In genomic region chr9:44454132-44454890, GRCm38 (mm10) we compare ENCODE assay signal across 8 mouse cellular contexts. TPM values are rescaled to one million over a fixed set of nuclear protein-coding genes. Genes with fewer than 3 reads are reported as not detected.
A peak's percentile ranks its signal among the peaks of the same experiment; 100 is the strongest.
DNase-seq lines count a peak whose midpoint lies in the region; ATAC-seq lines count a peak whose summit lies in the region.

No protein-coding gene starts in this region.

- 7% methylated on average over 14 of the region's 14 CpGs for WGBS in intestine, embryonic 14.5 days

- H3K27ac ChIP-seq in intestine, embryonic 14.5 days (ENCODE audit: low read depth) = no peak overlapping the region

- intact Hi-C loops in gastrocnemius, postnatal 36 days (cut with DNase I) = loop anchor here (1.0 to 2.0 kb wide), 3 partner anchors 20 to 199 kb away; no protein-coding TSS in a partner anchor
- intact Hi-C loops in left cerebral cortex, postnatal 14 days (cut with DNase I) = loop anchor here (2.0 kb wide), 1 partner anchor 48 kb away; no protein-coding TSS in a partner anchor

- peak; percentile 82 to 90 for DNase-seq in adrenal gland, adult 18-20 months (ENCODE audit: low spot score in 2 of 2)
- DNase-seq in embryo, embryonic 10.5 days (ENCODE audit: low spot score) = peak; percentile 88
- DNase-seq in gastrocnemius, postnatal 36 days = peak; percentile 78 to 84
- DNase-seq in intestine, embryonic 14.5 days (ENCODE audit: low spot score) = peak; percentile 95
- DNase-seq in left cerebral cortex, postnatal 14 days (ENCODE audit: low spot score in 2 of 2) = peak; percentile 85 to 91
- peak; percentile 91 for DNase-seq in right cerebral cortex, postnatal 14 days
- DNase-seq in urinary bladder, postnatal 25 days (ENCODE audit: low spot score) = peak; percentile 91

- H3K36me3 ChIP-seq in intestine, embryonic 14.5 days (ENCODE audit: control insufficient read depth, insufficient read depth, low read length) = no peaks in the 10 kb centered on the region

- H3K27me3 ChIP-seq in intestine, embryonic 14.5 days (replicated peaks; ENCODE audit: control insufficient read depth, insufficient read depth, low read length) = no peaks in the 10 kb centered on the region

- no peak overlapping the region for H3K9ac ChIP-seq in intestine, embryonic 14.5 days (ENCODE audit: low read length)

- no peaks in the 10 kb centered on the region for H3K9me3 ChIP-seq in intestine, embryonic 14.5 days (ENCODE audit: control insufficient read depth, low read length)

- ATAC-seq in intestine, embryonic 14.5 days (replicated peaks; ENCODE audit: low FRiP score, low TSS enrichment, low read depth) = peak; percentile 79
- ATAC-seq in megakaryocyte-erythroid progenitor cell, adult 5-6 weeks (replicated peaks; ENCODE audit: low FRiP score, low TSS enrichment, poor library complexity, severe bottlenecking) = peak; percentile 87

- no peak overlapping the region for H3K4me2 ChIP-seq in intestine, embryonic 14.5 days (ENCODE audit: low read length)

- no peak overlapping the region for H3K4me3 ChIP-seq in intestine, embryonic 14.5 days (ENCODE audit: low read depth, low read length)

- 0 out of 2 replicates have a peak, but pooled peaks cover 4% of the 10 kb centered on the region for H3K4me1 ChIP-seq in intestine, embryonic 14.5 days (replicated peaks; ENCODE audit: control insufficient read depth, insufficient read depth, low read length)

RNA-seq across cellular contexts. Expression of gene Upk2, which starts 0.5 kb away (rescaled TPM):
- not detected for total RNA-seq in adrenal gland, adult 18-20 months (2021)
- not detected for total RNA-seq in gastrocnemius, postnatal 36 days (2021)
- polyA plus RNA-seq in intestine, embryonic 14.5 days (2014; fragmentation: Nextera tagmentation; extraction: Ambion mirVana) = 2.1 and 2.3 TPM in 2 replicates
- total RNA-seq in left cerebral cortex, postnatal 14 days (2021) = not detected
- not detected in 2 replicates for total RNA-seq in megakaryocyte-erythroid progenitor cell, adult 5-6 weeks (2014; fragmentation: Nextera tagmentation)
- total RNA-seq in megakaryocyte-erythroid progenitor cell, adult 5-6 weeks (2017) = not detected in 2 replicates

RNA-seq across cellular contexts. Expression of gene Foxr1, which starts 13.4 kb away (rescaled TPM):
- not detected for total RNA-seq in adrenal gland, adult 18-20 months (2021)
- not detected for total RNA-seq in gastrocnemius, postnatal 36 days (2021)
- polyA plus RNA-seq in intestine, embryonic 14.5 days (2014; fragmentation: Nextera tagmentation; extraction: Ambion mirVana) = not detected in 2 replicates
- total RNA-seq in left cerebral cortex, postnatal 14 days (2021) = not detected
- total RNA-seq in megakaryocyte-erythroid progenitor cell, adult 5-6 weeks (2014; fragmentation: Nextera tagmentation) = not detected in 2 replicates
- total RNA-seq in megakaryocyte-erythroid progenitor cell, adult 5-6 weeks (2017) = not detected in 2 replicates

RNA-seq across cellular contexts. Expression of gene Bcl9l, which starts 28.3 kb away (rescaled TPM):
- total RNA-seq in adrenal gland, adult 18-20 months (2021) = 10 to 100 TPM; 41.3 to 46.6 TPM
- 10 to 100 TPM; 25.7 to 42.5 TPM for total RNA-seq in gastrocnemius, postnatal 36 days (2021)
- polyA plus RNA-seq in intestine, embryonic 14.5 days (2014; fragmentation: Nextera tagmentation; extraction: Ambion mirVana) = 10.2 TPM in 2 replicates
- 10 to 100 TPM; 76.2 to 84.8 TPM for total RNA-seq in left cerebral cortex, postnatal 14 days (2021)
- 4.8 and 5.5 TPM in 2 replicates for total RNA-seq in megakaryocyte-erythroid progenitor cell, adult 5-6 weeks (2014; fragmentation: Nextera tagmentation)
- 0.52 and 3.7 TPM in 2 replicates for total RNA-seq in megakaryocyte-erythroid progenitor cell, adult 5-6 weeks (2017)

RNA-seq across cellular contexts. Expression of gene Ccdc84, which starts 35.9 kb away (rescaled TPM):
- total RNA-seq in adrenal gland, adult 18-20 months (2021) = 10 to 100 TPM; 22.4 to 26.1 TPM
- total RNA-seq in gastrocnemius, postnatal 36 days (2021) = 1 to 10 TPM; 5.0 to 5.3 TPM
- 27.1 and 29.3 TPM in 2 replicates for polyA plus RNA-seq in intestine, embryonic 14.5 days (2014; fragmentation: Nextera tagmentation; extraction: Ambion mirVana)
- 10 to 100 TPM; 16.2 to 21.2 TPM for total RNA-seq in left cerebral cortex, postnatal 14 days (2021)
- 51.4 and 56.1 TPM in 2 replicates for total RNA-seq in megakaryocyte-erythroid progenitor cell, adult 5-6 weeks (2014; fragmentation: Nextera tagmentation)
- total RNA-seq in megakaryocyte-erythroid progenitor cell, adult 5-6 weeks (2017) = 18.9 and 19.3 TPM in 2 replicates

RNA-seq across cellular contexts. Expression of gene Trappc4, which starts 46.9 kb away (rescaled TPM):
- 100 to 1,000 TPM in 1 of 2 experiments, 10 to 100 TPM in 1; 90.8 to 109 TPM for total RNA-seq in adrenal gland, adult 18-20 months (2021)
- total RNA-seq in gastrocnemius, postnatal 36 days (2021) = 10 to 100 TPM; 13.2 to 16.1 TPM
- 113 and 120 TPM in 2 replicates for polyA plus RNA-seq in intestine, embryonic 14.5 days (2014; fragmentation: Nextera tagmentation; extraction: Ambion mirVana)
- 10 to 100 TPM; 68.5 to 74.8 TPM for total RNA-seq in left cerebral cortex, postnatal 14 days (2021)
- 71.6 and 116 TPM in 2 replicates for total RNA-seq in megakaryocyte-erythroid progenitor cell, adult 5-6 weeks (2014; fragmentation: Nextera tagmentation)
- 28.4 and 36.8 TPM in 2 replicates for total RNA-seq in megakaryocyte-erythroid progenitor cell, adult 5-6 weeks (2017)

Comparison
In these comparisons a context has a peak if more than half of its experiments do, and no peak if none do; other contexts are left out.
1. RNA of gene Bcl9l, which starts 28.3 kb away (total RNA-seq): 76.2 to 84.8 TPM in left cerebral cortex, postnatal 14 days, 41.3 to 46.6 TPM in adrenal gland, adult 18-20 months and 25.7 to 42.5 TPM in gastrocnemius, postnatal 36 days; 0.52 to 5.5 TPM in megakaryocyte-erythroid progenitor cell, adult 5-6 weeks; every median in the first group is over 4 times any median in the second.
2. Peak in every context shown above with its lines, with median percentiles within 50 percentile points of each other: DNase-seq.